Mouse (Mus musculus): Measurements from ENCODE around the gene Uqcc3.

DNA sequence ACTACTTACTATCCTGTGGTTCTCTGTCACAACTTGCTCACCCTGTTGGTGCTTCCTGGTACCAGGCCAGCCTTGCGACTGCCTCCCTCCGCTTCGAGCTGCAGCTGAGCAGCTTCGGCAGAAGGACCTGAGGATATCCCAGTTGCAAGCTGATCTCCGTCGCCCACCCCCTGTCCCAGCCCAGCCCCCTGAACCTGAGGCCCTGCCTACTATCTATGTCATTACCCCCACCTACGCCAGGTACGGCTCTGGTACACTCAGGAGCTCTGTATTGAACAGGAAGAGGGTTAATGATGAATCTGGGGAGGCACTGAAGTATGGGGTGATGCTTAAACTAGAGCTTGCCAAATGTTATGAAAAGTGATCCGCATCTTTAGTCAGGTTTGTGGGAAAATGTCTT, 41.0 kb upstream of the Uqcc3 start:
- no peak for TF ChIP-seq POLR2A (IDR thresholded peaks at IDR 0.05; ENCODE audit: borderline replicate concordance, insufficient read depth, low read length)
- no peak for TF ChIP-seq CTCF (IDR thresholded peaks at IDR 0.05; ENCODE audit: borderline replicate concordance, insufficient read depth, low read depth, low read length)

Measured in cerebellum, adult 2 months (tissue).